Mouse (Mus musculus): ENCODE measurements at regions not wholly inside any gene's neighbourhood (a gene's known extent, or its start where the extent isn't known, plus 50 kb on each side); places are given as distances from the start of the nearest gene placed in this dataset.

- DNase-seq = peak; percentile 43
Measured at GRCm38 (mm10) chr13:15802043-15802795, 209.4 kb upstream of the Inhba start.

DNA sequence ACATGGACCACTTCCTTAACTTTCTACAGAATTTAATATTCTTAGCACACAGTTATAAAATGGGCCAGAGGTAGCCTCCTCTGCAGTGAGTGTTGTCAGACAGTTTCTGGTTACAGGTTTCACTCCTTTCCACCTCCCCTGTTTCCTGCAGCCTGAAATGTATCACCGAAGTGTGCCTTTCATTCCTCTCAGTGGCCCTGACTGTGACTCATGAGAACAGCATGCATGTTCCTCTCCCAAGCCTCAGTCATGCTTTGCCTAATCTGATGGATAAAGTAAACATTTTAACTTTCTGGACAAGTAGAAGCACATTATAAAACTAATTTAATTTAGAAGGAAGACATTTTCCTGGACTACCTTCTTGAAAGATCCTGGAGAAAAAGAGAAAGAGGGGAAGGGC, 207.7 kb upstream of the Inhba start:
- DNase-seq = no peak

DNA sequence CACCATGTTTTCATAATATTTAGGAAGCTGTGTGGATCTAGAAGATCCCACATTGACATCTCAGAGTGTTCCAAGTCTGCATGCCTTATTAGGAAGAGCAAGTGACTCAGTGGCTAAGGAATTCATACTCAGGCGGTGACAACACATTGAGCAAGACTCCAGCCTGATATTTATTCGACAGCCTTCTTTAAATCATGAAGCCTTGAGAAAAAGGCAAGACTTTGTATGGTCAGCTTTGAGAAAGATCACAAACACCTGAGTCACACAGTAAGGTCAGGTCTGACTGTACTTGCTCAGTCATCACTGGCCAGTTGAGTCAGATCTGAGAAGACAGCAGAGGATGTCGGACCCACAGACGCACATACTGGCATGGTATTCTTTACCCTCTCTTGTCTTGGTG, 204.7 kb upstream of the Inhba start:
- no peak for DNase-seq

DNA sequence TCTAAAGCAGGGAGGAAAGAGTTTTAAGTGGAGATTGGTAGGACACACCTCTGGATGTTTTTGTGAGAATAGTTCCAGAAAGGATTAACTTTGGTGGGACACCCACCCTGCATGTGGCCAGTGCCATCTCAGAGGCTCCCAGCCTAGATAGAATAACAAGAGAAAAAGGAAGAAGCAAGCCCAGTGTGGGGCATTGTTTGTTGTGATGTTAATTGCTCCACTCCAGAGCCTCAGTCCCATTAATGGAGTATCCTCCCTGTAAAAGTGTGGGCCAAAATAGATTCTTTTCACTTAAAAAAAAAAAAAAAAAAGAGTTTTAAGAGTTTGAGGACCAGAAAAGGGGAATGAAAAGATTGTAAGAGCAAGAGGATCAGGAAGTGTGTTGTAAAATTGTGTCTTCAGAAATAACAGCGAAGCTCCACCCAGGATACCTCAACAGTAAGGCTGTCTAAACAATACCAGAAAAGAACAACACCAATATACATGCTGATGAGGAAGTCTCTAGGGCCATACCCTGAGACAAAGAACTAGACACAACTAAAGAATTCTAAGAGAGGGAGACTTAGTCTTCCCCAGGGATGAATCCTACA, 189.3 kb upstream of the Inhba start:
- no peak for DNase-seq

DNA sequence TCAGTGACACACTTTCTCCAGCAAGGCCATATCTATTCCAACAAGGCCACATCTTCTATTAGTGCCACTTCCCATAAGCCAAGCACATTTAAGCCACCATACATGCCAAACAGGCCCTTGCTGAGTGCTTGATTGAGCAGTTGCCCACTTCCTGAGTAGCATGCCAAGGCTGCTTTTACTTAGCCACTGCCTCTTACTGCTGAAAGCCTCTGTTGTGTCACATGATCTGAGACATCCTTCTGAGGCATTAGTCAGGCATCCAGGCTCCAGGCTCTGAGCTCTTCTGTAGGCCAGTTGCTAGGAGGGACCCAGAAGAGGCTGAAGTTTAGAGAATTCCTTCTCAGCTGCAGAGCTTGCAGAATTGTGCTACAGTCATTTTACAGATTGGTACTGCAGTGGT, 165.8 kb upstream of the Inhba start:
- no peak for DNase-seq

- no peak for DNase-seq
Measured at GRCm38 (mm10) chr13:15848017-15848416, 163.6 kb upstream of the Inhba start.

GRCm38 (mm10) chr13:15849129-15849528, 162.5 kb upstream of the Inhba start:
- DNase-seq = no peak

- DNase-seq = no peak
Measured at GRCm38 (mm10) chr13:15850358-15850757, 161.3 kb upstream of the Inhba start.

DNA sequence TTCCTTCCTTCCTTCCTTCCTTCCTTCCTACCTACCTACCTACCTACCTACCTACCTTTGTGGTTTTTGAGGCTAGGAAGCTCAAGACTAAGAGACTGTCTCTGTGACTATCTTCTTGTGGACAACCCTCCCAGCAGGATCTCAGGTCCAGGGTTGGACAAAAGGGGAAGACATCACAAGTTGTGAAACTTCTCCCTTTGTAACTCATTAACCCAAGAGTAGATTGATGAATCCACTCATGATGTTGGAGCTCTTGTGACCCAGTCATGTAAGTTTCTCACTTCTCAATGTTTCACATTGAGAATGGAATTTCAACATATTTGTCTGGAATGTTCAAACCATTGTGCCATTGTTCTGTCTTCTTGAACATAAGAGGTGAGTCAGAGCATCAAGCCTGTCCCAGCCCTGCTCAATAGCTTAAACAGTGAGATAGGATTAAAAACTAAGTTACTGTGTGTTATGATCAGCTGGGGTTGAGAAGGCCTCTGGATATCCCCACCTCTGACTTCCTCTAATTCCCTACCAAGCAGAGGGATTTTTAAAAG, 158.6 kb upstream of the Inhba start:
- DNase-seq = no peak

GRCm38 (mm10) chr13:15862941-15863340, 148.7 kb upstream of the Inhba start:
- DNase-seq = no peak

- no peak for DNase-seq
Measured at GRCm38 (mm10) chr13:15863344-15863743, 148.3 kb upstream of the Inhba start.

GRCm38 (mm10) chr13:15867046-15867561, 144.5 kb upstream of the Inhba start:
- no peak for DNase-seq

- DNase-seq = no peak
Measured at GRCm38 (mm10) chr13:15877606-15878005, 134.0 kb upstream of the Inhba start.

DNA sequence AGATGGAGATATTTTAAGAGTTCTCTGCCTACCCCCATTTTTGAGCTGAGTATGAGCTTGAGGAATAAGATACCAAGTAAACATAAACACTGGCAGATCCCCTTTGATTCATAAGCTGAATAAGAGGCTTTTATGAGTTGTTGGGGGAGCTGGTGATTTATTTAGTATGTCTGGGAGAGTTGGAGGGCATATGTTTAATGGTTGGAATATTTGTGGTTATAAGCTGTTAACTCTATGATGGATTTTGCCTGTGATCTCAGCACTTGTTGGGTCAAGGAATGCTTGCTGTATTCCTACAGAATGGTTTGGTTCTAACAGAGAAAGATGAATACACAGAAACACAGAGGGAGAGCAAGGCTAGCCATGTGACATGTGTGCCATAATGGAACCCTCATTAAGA, 132.1 kb upstream of the Inhba start:
- no peak for DNase-seq

DNA sequence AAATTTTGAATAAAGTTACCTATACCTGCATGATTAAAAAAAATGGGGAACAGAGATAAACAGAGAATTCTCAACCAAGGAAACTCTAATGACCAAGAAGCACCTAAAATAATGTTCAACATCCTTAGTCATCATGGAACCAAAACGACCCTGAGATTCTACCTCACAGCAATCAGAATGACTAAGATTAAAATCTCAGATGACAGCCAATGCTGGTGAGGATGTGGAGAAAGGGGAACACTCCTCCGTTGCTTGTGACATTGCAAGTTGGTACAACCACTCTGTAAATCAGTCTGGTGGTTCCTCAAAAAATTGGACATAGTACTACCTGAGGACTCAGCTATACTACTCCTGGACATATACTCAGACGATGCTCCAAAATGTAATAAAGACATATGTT, 120.9 kb upstream of the Inhba start:
- no peak for DNase-seq

DNA sequence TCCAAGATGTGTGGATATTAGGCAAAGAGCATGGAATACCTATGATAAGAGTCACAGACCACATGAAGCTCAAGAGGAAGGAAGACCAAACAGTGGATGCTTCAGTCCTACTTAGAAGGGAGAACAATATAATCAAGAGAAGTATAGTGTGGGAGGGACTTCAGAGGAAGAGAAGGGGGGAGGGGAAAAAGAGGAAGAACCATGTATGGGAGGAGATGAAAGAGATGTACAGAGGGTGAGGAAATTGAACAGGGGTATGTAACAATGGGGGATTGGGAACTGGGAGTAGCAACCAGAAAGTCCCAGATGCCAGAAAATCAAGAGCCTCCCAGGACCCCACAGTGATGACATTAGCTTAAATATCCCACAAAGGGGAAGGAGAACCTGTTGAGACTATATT, 120.2 kb upstream of the Inhba start:
- DNase-seq = no peak

DNA sequence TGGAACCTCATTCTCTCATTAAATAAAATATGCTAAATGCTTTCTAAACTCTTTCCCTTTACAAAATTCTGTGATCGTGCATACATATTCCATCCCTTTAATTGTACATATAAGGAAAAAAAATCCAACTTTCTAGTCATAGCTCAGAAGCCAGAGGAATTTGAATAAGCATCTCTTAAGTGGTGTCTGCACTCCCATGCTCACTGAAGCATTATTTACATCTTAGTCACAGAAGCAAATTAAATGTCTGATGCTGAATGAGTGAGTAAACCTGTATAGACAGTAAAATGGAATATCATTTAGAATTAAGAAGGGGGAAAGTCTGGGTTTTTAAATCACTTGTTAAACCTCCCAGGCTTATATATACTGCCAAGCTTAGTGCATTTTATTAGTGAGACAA, 113.5 kb upstream of the Inhba start:
- no peak for DNase-seq

GRCm38 (mm10) chr13:15901710-15902675, 109.7 kb upstream of the Inhba start:
- no peak for DNase-seq

DNA sequence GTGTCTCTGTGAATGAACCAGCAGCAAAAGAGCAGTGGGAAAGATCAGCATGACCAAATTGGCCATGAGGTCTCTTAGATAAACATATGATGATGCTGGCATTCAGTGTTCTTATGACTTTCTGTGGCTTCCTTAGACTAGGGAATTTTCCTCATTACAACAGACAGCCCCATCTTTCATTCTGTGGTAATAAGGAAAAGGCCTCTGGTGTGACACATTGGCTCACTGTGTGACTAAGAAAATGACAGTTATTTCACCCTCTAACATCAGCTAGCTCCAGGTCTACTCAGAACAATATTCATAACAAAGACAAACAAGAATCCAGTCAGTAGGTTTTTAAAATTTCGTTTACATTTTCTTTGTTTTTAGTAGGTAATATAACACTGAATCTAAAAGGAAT, 103.8 kb upstream of the Inhba start:
- no peak for DNase-seq

- no peak for DNase-seq
Measured at GRCm38 (mm10) chr13:15910578-15910977, 101.1 kb upstream of the Inhba start.

GRCm38 (mm10) chr13:15911263-15911662, 100.4 kb upstream of the Inhba start:
- DNase-seq = no peak

GRCm38 (mm10) chr13:15914270-15914669, 97.4 kb upstream of the Inhba start:
- no peak for DNase-seq

- DNase-seq = peak; percentile 55
Measured at GRCm38 (mm10) chr13:15929890-15930289, 81.8 kb upstream of the Inhba start.
